Comparison of ENCODE assay signal across 35 mouse cellular contexts in genomic region chr16:76158585-76158984, GRCm38 (mm10).
"Had no signal": no experiment of that assay in that cellular context is flagged by ENCODE, and none has a peak within 500 bp of the region (broad histone marks: within the 10 kb centered on the region; RNA-seq: fewer than 3 reads in every experiment).

No protein-coding gene starts in this region.

- H3K9ac ChIP-seq: heart, embryonic 12.5 days; heart, embryonic 13.5 days; heart, embryonic 15.5 days; hindbrain, embryonic 12.5 days; hindbrain, embryonic 13.5 days; hindbrain, embryonic 14.5 days; hindbrain, embryonic 15.5 days; intestine, embryonic 15.5 days; kidney, embryonic 15.5 days had no signal

- H3K4me2 ChIP-seq: heart, embryonic 11.5 days; heart, embryonic 12.5 days; heart, embryonic 13.5 days; heart, embryonic 15.5 days; hindbrain, embryonic 12.5 days; hindbrain, embryonic 13.5 days; hindbrain, embryonic 14.5 days; hindbrain, embryonic 15.5 days; intestine, embryonic 15.5 days; kidney, embryonic 15.5 days had no signal

- H3K27me3 ChIP-seq: heart, embryonic 12.5 days; heart, embryonic 13.5 days; heart, embryonic 15.5 days; hindbrain, embryonic 12.5 days; hindbrain, embryonic 13.5 days; hindbrain, embryonic 15.5 days; intestine, embryonic 15.5 days; kidney, embryonic 15.5 days had no signal

- H3K4me1 ChIP-seq: heart, embryonic 12.5 days; heart, embryonic 13.5 days; heart, embryonic 15.5 days; hindbrain, embryonic 10.5 days; hindbrain, embryonic 12.5 days; hindbrain, embryonic 15.5 days; intestine, embryonic 15.5 days; kidney, embryonic 15.5 days had no signal

- DNase-seq: heart, postnatal 10 days; heart, postnatal 14 days; heart, postnatal 36 days; heart, postnatal 4 days; kidney, adult 11 months; kidney, adult 18-20 months; kidney, adult 2 months; kidney, adult 8-10 months; kidney, adult 9 months; kidney, postnatal 10 days; kidney, postnatal 14 days; kidney, postnatal 25 days; kidney, postnatal 36 days; kidney, postnatal 4 days; layer of hippocampus, adult 9-11 months; layer of hippocampus, postnatal 36 days had no signal

- H3K27ac ChIP-seq: heart, embryonic 13.5 days; heart, embryonic 15.5 days; hindbrain, embryonic 10.5 days; hindbrain, embryonic 12.5 days; hindbrain, embryonic 13.5 days; hindbrain, embryonic 14.5 days; hindbrain, embryonic 15.5 days; hindbrain, postnatal 0 days; intestine, embryonic 15.5 days; kidney, embryonic 15.5 days; kidney, postnatal 0 days; layer of hippocampus, adult 2 months; left cerebral cortex, adult 2 months had no signal

- H3K9me3 ChIP-seq: heart, embryonic 12.5 days; heart, embryonic 13.5 days; heart, embryonic 15.5 days; hindbrain, embryonic 10.5 days; hindbrain, embryonic 12.5 days; hindbrain, embryonic 13.5 days; hindbrain, embryonic 15.5 days; intestine, embryonic 15.5 days; kidney, embryonic 15.5 days had no signal

- H3K4me3 ChIP-seq: heart, embryonic 12.5 days; heart, embryonic 13.5 days; heart, embryonic 15.5 days; hindbrain, embryonic 10.5 days; hindbrain, embryonic 12.5 days; hindbrain, embryonic 13.5 days; hindbrain, embryonic 15.5 days; intestine, embryonic 15.5 days; kidney, embryonic 15.5 days; layer of hippocampus, adult 2 months; left cerebral cortex, adult 2 months had no signal

- H3K36me3 ChIP-seq: heart, embryonic 12.5 days; heart, embryonic 13.5 days; heart, embryonic 15.5 days; hindbrain, embryonic 10.5 days; hindbrain, embryonic 12.5 days; hindbrain, embryonic 13.5 days; hindbrain, embryonic 15.5 days; intestine, embryonic 15.5 days; kidney, embryonic 15.5 days had no signal

- ATAC-seq: hindbrain, embryonic 16.5 days; hindbrain, postnatal 0 days; inflammation-experienced regulatory T-cells, adult 6 months; intestine, embryonic 15.5 days; intestine, embryonic 16.5 days; intestine, postnatal 0 days had no signal
